Mouse (Mus musculus) small intestine, adult 2 months (tissue): Measurements from ENCODE around the gene Cenpa.

Experiments
- CTCF ChIP-seq: fragments of 200-500 bp; IDR thresholded peaks from 2 replicates; pipeline ENCODE4 v1.5.1; 2012; ENCODE audit warnings: low read depth, mild to moderate bottlenecking, control low read depth, inconsistent platforms, low read length, moderate library complexity, mixed read lengths; ENCODE audit not compliant: insufficient replicate concordance, insufficient read length; ENCODE audit errors: extremely low read depth
- POLR2A ChIP-seq: fragments of 200-500 bp; IDR thresholded peaks from 2 replicates; pipeline ENCODE4 v1.6.1; 2012; ENCODE audit warnings: low read depth, mild to moderate bottlenecking, control low read depth, inconsistent platforms, low read length, moderate library complexity

DNA sequence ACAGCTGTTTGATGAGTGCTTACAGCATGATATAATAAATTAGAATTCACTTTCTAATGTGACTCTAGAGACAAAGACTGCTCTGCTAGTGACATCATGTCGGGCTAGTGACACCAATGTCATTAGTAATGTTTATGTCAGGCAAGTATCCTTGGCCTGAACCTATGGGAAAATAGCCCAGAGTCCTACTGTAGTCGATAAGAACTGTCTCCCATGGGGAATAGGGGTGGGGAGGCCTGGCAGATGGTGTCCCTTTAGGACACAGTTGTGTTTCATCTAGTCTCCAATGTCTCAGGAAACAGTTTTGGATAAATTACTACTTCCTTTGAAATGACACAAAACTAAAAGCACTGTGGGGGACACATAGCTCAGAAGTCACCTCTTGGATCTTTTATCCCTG, 20.5 kb upstream of the Cenpa start:
- TF ChIP-seq POLR2A (no peak), CTCF (no peak)
